Mouse (Mus musculus) T-helper 17 cell (primary cell): ENCODE results near the gene Ugt1a9.

Source experiments
- in situ Hi-C, 2 experiments: fragments of 300-600 bp; cut with MboI, MseI; formaldehyde crosslinking; loops; 1 replicate in 1 of 2; 2 replicates in 1 of 2; pipeline ENCODE4 v1.15.1; 2025; ENCODE audit warnings: high pct_unique_total_duplicates in 2 of 2

Ugt1a9 gene

DNA sequence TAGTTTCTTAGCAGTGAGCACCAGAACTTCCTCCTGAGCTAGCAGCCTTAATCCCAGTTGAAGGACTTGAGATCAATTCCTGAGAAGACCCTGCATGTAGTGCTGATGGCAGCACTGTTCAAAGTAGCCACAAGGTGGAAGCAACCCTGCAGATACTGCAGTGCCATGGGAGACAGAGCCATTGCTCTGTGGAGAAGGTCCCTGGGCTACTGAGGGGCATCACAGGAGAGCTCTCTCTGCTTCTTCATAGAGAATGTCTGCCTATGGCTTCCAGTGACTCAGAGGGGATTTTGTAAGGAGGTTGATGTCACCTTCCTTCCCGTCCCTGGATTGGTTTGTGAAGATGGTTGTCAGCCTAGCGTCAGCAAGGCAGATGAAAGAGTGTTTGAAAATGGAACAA, 79.5 kb downstream of the Ugt1a9 start:
- in situ Hi-C loops = loop anchor here (10.0 to 25.0 kb wide), 2 partner anchors 125 to 1012 kb away; partner anchors contain the start of genes Hjurp (in 1 of the 2) and Trpm8 (in 1 of the 2)

GRCm38 (mm10) chr1:88158430-88158829, 87.8 kb downstream of the Ugt1a9 start:
- in situ Hi-C loops = loop anchor here (5.0 to 25.0 kb wide), 3 partner anchors 114 to 1004 kb away; partner anchors contain the start of genes Hjurp (in 1 of the 2) and Trpm8 (in 1 of the 2)

- in situ Hi-C loops = loop anchor here in 1 of 2 experiments (25.0 kb wide), 1 partner anchor 997 kb away; no protein-coding TSS in a partner anchor
Measured at GRCm38 (mm10) chr1:88165711-88166110, 95.1 kb downstream of the Ugt1a9 start, which contains the start of gene Ugt1a5. Gene Ugt1a5, plus strand, starts transcription at chr1:88166012.

GRCm38 (mm10) chr1:88172190-88172589, 101.6 kb downstream of the Ugt1a9 start:
- in situ Hi-C loops = loop anchor here in 1 of 2 experiments (25.0 kb wide), 1 partner anchor 990 kb away; no protein-coding TSS in a partner anchor

- in situ Hi-C loops = loop anchor here (25.0 kb wide), 8 partner anchors 433 to 1942 kb away; partner anchors contain the start of gene Arl4c (in 1 of the 2)
Measured at GRCm38 (mm10) chr1:88179657-88180056, 109.1 kb downstream of the Ugt1a9 start.

- in situ Hi-C loops = loop anchor here (25.0 kb wide), 8 partner anchors 426 to 1949 kb away; partner anchors contain the start of gene Arl4c (in 1 of the 2)
Measured at GRCm38 (mm10) chr1:88186325-88186935, 115.8 kb downstream of the Ugt1a9 start.

DNA sequence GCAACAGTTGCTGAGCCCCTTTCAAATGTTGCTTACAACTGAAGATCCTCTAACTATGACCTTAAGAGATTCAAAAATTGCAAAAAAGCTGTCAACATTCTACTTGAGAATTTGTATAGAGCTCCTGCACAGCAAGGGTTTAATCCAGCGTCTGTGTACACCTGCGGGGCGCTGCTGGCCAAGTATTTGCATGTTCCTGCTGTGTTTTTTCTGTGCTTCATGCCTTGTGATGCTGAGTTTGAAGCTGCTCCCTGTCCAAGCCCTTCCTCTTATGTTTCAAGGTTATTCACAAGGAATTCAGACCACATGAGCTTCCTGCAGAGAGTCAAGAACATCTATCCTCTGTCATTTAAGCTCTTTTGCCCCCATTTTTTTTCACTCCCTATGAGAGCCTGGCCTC, 121.5 kb downstream of the Ugt1a9 start:
- in situ Hi-C loops = loop anchor here (5.0 to 25.0 kb wide), 9 partner anchors 130 to 1955 kb away; partner anchors contain the start of gene Arl4c (in 1 of the 2)

DNA sequence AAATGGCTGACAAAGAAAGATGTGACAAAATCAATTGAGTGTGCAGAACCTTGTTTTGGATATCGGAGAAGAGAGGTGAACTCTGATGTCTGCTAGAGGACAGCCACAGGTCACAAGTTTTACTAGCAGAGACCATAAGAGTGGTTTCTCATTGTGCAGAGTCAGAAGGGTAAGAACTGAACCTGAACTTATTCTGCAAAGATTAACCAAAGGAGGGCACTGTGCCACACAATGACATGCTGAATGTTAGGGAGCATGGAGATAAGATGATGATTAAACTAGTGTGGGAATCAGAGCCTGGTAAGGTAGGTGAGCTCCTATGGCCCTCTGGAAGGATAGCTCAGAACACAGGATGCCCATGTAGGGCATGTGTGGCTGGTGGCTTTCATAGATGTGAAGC, 125.1 kb downstream of the Ugt1a9 start:
- in situ Hi-C loops = loop anchor here (25.0 kb wide), 8 partner anchors 417 to 1958 kb away; partner anchors contain the start of gene Arl4c (in 1 of the 2)

DNA sequence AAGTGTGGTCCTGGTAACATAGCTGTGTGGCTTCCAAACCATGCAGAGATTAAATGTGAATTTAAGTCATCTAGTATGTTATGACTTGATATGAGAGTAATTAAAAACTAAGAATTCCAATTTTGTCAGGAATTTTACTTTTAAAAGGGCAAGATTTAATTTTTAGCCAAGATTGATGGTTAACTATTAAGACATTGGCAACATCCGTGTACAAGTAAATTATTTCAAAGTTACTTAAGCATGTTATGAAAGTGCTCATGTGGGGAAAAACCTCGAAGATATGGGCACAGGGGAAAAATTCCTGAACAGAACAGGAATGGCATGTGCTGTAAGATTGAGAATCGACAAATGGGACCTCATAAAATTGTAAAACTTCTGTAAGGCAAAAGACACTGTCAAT, 126.8 kb downstream of the Ugt1a9 start:
- in situ Hi-C loops = loop anchor here (25.0 kb wide), 8 partner anchors 415 to 1960 kb away; partner anchors contain the start of gene Arl4c (in 1 of the 2)

DNA sequence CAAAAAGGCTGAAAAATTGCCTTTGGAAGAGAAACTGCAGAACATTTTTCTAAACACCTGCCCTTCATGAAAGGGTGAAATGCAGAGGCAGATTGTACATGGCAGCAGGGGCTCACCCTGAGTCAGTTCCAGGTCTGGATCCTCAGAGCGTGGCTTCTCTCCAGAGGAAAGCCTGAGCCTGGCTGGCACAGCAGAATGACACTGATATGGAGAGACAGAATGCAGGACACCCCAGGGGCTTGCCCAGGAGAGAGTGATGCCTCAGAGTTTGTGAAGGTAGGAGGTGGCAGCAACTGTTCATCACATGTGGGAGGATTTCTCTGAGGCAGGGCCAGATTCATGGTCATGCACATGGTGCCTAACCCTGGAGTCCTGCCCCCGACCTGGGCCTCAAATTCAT, 129.4 kb downstream of the Ugt1a9 start:
- in situ Hi-C loops = loop anchor here (5.0 to 25.0 kb wide), 11 partner anchors 117 to 1963 kb away; partner anchors contain the start of gene Arl4c (in 1 of the 2)

DNA sequence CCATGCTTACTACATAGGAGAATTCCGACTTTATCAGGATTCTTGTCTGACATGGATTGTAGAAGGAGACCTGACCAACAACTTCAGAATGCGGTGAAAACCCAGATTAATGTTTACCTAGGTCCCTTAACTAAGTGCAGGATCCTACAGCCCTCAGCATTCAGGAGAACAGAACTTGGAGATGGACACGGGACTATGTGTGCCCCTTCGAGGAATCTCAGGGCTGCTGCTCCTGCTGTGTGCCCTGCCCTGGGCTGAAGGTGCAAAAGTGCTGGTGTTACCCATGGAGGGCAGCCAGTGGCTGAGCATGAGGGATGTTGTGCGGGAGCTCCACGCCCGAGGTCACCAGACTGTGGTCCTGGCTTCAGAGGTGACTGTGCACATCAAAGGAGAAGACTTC, 129.9 kb downstream of the Ugt1a9 start, which contains the start of gene Ugt1a2:
TSS of gene Ugt1a2 (plus strand) at position 146 of the 400 bp plus-strand sequence.
- in situ Hi-C loops = loop anchor here (5.0 to 10.0 kb wide), 3 partner anchors 117 to 706 kb away; no protein-coding TSS in a partner anchor

- in situ Hi-C loops = loop anchor here (10.0 kb wide), 2 partner anchors 139 to 711 kb away; no protein-coding TSS in a partner anchor
Measured at GRCm38 (mm10) chr1:88205294-88205922, 134.8 kb downstream of the Ugt1a9 start, which contains the start of gene Dnajb3. Gene Dnajb3, minus strand, starts transcription at chr1:88205782.

GRCm38 (mm10) chr1:88206843-88207479, 136.4 kb downstream of the Ugt1a9 start:
- in situ Hi-C loops = loop anchor here (10.0 kb wide), 2 partner anchors 138 to 712 kb away; no protein-coding TSS in a partner anchor

DNA sequence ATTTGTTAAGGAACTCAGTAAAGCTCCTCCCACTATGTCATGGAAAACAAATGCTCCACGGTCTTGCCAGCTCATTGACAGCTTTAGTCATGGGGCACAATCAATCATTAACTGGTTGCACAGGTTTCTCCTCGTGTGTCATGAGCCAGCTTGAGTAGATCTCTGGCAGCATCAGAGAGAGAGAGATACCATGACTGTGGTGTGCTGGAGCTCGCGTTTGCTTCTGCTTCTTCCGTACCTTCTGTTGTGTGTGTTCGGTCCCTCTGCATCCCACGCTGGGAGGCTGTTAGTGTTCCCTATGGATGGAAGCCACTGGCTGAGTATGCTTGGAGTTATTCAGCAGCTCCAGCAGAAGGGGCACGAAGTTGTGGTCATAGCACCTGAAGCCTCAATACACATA, 141.2 kb downstream of the Ugt1a9 start, which contains the start of gene Ugt1a1:
TSS of gene Ugt1a1 (plus strand) at position 148 of the 400 bp plus-strand sequence.
- in situ Hi-C loops = no loop called here

- in situ Hi-C loops = no loop called here
Measured at GRCm38 (mm10) chr1:88212341-88213045, 141.9 kb downstream of the Ugt1a9 start.

DNA sequence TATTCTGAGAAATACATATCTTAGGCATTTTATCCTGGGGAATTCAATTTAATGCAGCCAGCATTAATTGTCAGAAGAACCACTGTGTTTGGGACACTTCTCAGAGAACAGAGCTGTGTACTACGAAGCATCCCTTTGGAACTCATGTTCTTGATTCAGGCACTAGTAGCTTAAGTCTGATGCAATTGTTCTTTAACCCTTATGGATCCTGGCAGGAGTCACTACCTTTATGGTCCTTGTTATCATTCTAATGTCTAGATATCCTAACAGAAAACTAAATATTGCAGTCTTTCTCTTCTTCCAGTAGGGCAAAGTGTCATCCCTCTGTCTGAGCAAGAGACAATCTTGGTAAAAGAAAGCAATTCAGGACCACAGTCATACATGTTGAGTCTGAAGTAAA, 142.5 kb downstream of the Ugt1a9 start:
- in situ Hi-C loops = no loop called here

GRCm38 (mm10) chr1:88213766-88214461, 143.3 kb downstream of the Ugt1a9 start:
- in situ Hi-C loops = no loop called here

DNA sequence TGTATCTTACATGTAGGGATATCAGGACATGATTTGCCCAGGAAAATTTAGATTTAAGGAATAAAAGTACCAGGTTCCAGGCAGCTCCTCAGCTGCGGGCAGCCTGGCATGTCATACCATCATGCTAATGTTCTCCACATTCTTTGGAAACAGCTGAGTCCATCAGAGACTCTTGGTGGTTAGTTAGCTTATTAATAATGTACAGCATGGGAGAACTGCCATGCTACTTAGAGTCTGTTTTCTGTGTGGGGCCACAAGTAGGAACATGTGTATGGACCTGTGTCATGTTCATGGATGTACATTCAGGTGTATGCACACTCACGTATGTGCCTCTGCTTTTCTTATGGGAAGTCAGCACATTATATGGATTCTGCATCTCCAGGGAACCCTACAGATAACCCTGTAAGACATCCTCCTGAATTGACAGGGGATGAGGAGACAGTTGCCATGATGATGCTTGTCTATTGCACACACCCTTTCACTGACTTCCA, 143.9 kb downstream of the Ugt1a9 start:
- in situ Hi-C loops = no loop called here
